Mouse (Mus musculus): Measurements from ENCODE around the gene Olr1. TPM values are rescaled to one million over a fixed set of nuclear protein-coding genes. Genes with fewer than 3 reads are reported as not detected.
"Not testable (repeated sequence)": the region's sequence is repeated elsewhere in the genome, so short reads cannot be mapped to it uniquely, and the experiment has no call there.

Gene Olr1
- total RNA-seq, 2 experiments from 2014 or later: not detected

GRCm38 (mm10) chr6:129530261-129530660 lies 23.3 kb upstream of the Olr1 start:
- no peak for DNase-seq (ENCODE audit: low spot score in 2 of 2)
- H3K4me3 ChIP-seq: no peak overlapping the region
- H3K27ac ChIP-seq: no peak overlapping the region
- no peak for TF ChIP-seq CTCF (conservative IDR thresholded peaks at IDR 0.05)

GRCm38 (mm10) chr6:129529605-129530004 lies 22.6 kb upstream of the Olr1 start:
- H3K4me3 ChIP-seq: no peak overlapping the region
- H3K27ac ChIP-seq: no peak overlapping the region
- DNase-seq (ENCODE audit: low spot score in 2 of 2): no peak
- TF ChIP-seq CTCF (conservative IDR thresholded peaks at IDR 0.05): no peak

- H3K4me3 ChIP-seq: no peak overlapping the region
- DNase-seq (ENCODE audit: low spot score in 2 of 2): no peak
- no peak for TF ChIP-seq CTCF (conservative IDR thresholded peaks at IDR 0.05)
- H3K27ac ChIP-seq: no peak overlapping the region
Observed at GRCm38 (mm10) chr6:129527416-129527815, 20.5 kb upstream of the Olr1 start.

- DNase-seq (ENCODE audit: low spot score in 2 of 2): no peak
- no peak for TF ChIP-seq CTCF (conservative IDR thresholded peaks at IDR 0.05)
- Histone ChIP-seq H3K27ac (no peak overlapping the region), H3K4me3 (no peak overlapping the region)
Observed at GRCm38 (mm10) chr6:129526069-129526468, 19.1 kb upstream of the Olr1 start.

- H3K4me3 ChIP-seq: no peak overlapping the region
- no peak overlapping the region for H3K27ac ChIP-seq
- TF ChIP-seq CTCF (conservative IDR thresholded peaks at IDR 0.05): peak; percentile 79
- peak in 1 of 2 experiments; percentile 70 for DNase-seq (ENCODE audit: low spot score in 2 of 2)
Observed at GRCm38 (mm10) chr6:129517752-129518408, 10.9 kb upstream of the Olr1 start.

- no peak for TF ChIP-seq CTCF (conservative IDR thresholded peaks at IDR 0.05)
- no peak overlapping the region for H3K4me3 ChIP-seq
- DNase-seq (ENCODE audit: low spot score in 2 of 2): no peak
- no peak overlapping the region for H3K27ac ChIP-seq
Observed at GRCm38 (mm10) chr6:129516388-129516787, 9.4 kb upstream of the Olr1 start.

GRCm38 (mm10) chr6:129515068-129515467 lies 8.1 kb upstream of the Olr1 start:
- no peak for DNase-seq (ENCODE audit: low spot score in 2 of 2)
- H3K4me3 ChIP-seq: no peak overlapping the region
- H3K27ac ChIP-seq: no peak overlapping the region
- TF ChIP-seq CTCF (conservative IDR thresholded peaks at IDR 0.05): no peak

GRCm38 (mm10) chr6:129514376-129514775 lies 7.4 kb upstream of the Olr1 start:
- Histone ChIP-seq H3K4me3 (no peak overlapping the region), H3K27ac (no peak overlapping the region)
- DNase-seq (ENCODE audit: low spot score in 2 of 2): no peak
- TF ChIP-seq CTCF (conservative IDR thresholded peaks at IDR 0.05): no peak

GRCm38 (mm10) chr6:129513409-129513808 lies 6.4 kb upstream of the Olr1 start:
- TF ChIP-seq CTCF (conservative IDR thresholded peaks at IDR 0.05): no peak
- H3K27ac ChIP-seq: no peak overlapping the region
- no peak for DNase-seq (ENCODE audit: low spot score in 2 of 2)
- no peak overlapping the region for H3K4me3 ChIP-seq

- Histone ChIP-seq H3K27ac (no peak overlapping the region), H3K4me3 (no peak overlapping the region)
- DNase-seq (ENCODE audit: low spot score in 2 of 2): no peak
- TF ChIP-seq CTCF (conservative IDR thresholded peaks at IDR 0.05): no peak
Observed at GRCm38 (mm10) chr6:129512868-129513267, 5.9 kb upstream of the Olr1 start.

- Histone ChIP-seq H3K4me3 (no peak within 1 kb of the TSS), H3K27ac (no peak within 1 kb of the TSS)
- no peak for DNase-seq (ENCODE audit: low spot score in 2 of 2)
- no peak for TF ChIP-seq CTCF (conservative IDR thresholded peaks at IDR 0.05)
Observed at GRCm38 (mm10) chr6:129512367-129512766, 5.4 kb upstream of the Olr1 start, which contains the start of gene Tmem52b. Gene Tmem52b (plus strand): TSS chr6:129512555.

- no peak for DNase-seq (ENCODE audit: low spot score in 2 of 2)
- H3K4me3 ChIP-seq: no peak overlapping the region
- H3K27ac ChIP-seq: no peak overlapping the region
- no peak for TF ChIP-seq CTCF (conservative IDR thresholded peaks at IDR 0.05)
Observed at GRCm38 (mm10) chr6:129510120-129510911, 3.4 kb upstream of the Olr1 start.

- TF ChIP-seq CTCF (conservative IDR thresholded peaks at IDR 0.05): no peak
- DNase-seq (ENCODE audit: low spot score in 2 of 2): no peak
- Histone ChIP-seq H3K4me3 (no peak overlapping the region), H3K27ac (no peak overlapping the region)
Observed at GRCm38 (mm10) chr6:129503471-129503870, 3.5 kb downstream of the Olr1 start.

GRCm38 (mm10) chr6:129499516-129499915 lies 7.4 kb downstream of the Olr1 start:
- not testable (repeated sequence) for DNase-seq (ENCODE audit: low spot score in 2 of 2); H3K4me3 ChIP-seq; H3K27ac ChIP-seq

Measured in layer of hippocampus, adult 2 months (tissue).